Mouse (Mus musculus): ENCODE measurements around the gene Oasl1. TPM values are rescaled to one million over a fixed set of nuclear protein-coding genes. Genes with fewer than 3 reads are reported as not detected.
A peak's percentile ranks its signal among the peaks of the same experiment; 100 is the strongest.

Oasl1 gene
- polyA plus RNA-seq, 1 experiment from 2014 or later: not detected

GRCm38 (mm10) chr5:114978888-114979249 lies 55.8 kb downstream of the Oasl1 start:
- Histone ChIP-seq H3K36me3 (no peaks in the 10 kb centered on the region), H3K27me3 (ENCODE audit: low read depth, poor library complexity, severe bottlenecking) (no peaks in the 10 kb centered on the region), H3K4me3 (peak overlapping the region; percentile 56), H3K4me1 (peaks cover 19% of the 10 kb centered on the region), H3K9me3 (replicated peaks) (no peaks in the 10 kb centered on the region), H3K27ac (replicated peaks) (no peak overlapping the region; the same call in 1 of the 2 replicates)
- WGBS: 7% methylated on average over 6 of the region's 6 CpGs
- DNase-seq (ENCODE audit: low spot score): peak; percentile 44

- H3K36me3 ChIP-seq: no peaks in the 10 kb centered on the region
- peaks cover 19% of the 10 kb centered on the region for H3K4me1 ChIP-seq
- DNase-seq (ENCODE audit: low spot score): peak; percentile 75
- WGBS: 7% methylated on average over 32 of the region's 32 CpGs
- H3K4me3 ChIP-seq: peak overlapping the region; percentile 56
- H3K27me3 ChIP-seq (ENCODE audit: low read depth, poor library complexity, severe bottlenecking): no peaks in the 10 kb centered on the region
- no peaks in the 10 kb centered on the region for H3K9me3 ChIP-seq (replicated peaks)
- peak overlapping the region; percentile 61 for H3K27ac ChIP-seq (replicated peaks)
Observed at GRCm38 (mm10) chr5:114979250-114980121, 56.4 kb downstream of the Oasl1 start.

- H3K27me3 ChIP-seq (ENCODE audit: low read depth, poor library complexity, severe bottlenecking): no peaks in the 10 kb centered on the region
- peaks cover 19% of the 10 kb centered on the region for H3K4me1 ChIP-seq
- no peaks in the 10 kb centered on the region for H3K36me3 ChIP-seq
- peak; percentile 25 for DNase-seq (ENCODE audit: low spot score)
- H3K4me3 ChIP-seq: peak overlapping the region; percentile 56
- no peaks in the 10 kb centered on the region for H3K9me3 ChIP-seq (replicated peaks)
- H3K27ac ChIP-seq (replicated peaks): peak overlapping the region; percentile 61
- 22% methylated on average over 16 of the region's 16 CpGs for WGBS
Observed at GRCm38 (mm10) chr5:114980122-114980748, 57.2 kb downstream of the Oasl1 start.

GRCm38 (mm10) chr5:114982001-114982400 lies 59.0 kb downstream of the Oasl1 start:
- 61% methylated on average over 15 of the region's 15 CpGs for WGBS
- no peak overlapping the region for H3K4me3 ChIP-seq
- DNase-seq (ENCODE audit: low spot score): no peak
- no peaks in the 10 kb centered on the region for H3K36me3 ChIP-seq
- peaks cover 19% of the 10 kb centered on the region for H3K4me1 ChIP-seq
- no peaks in the 10 kb centered on the region for H3K9me3 ChIP-seq (replicated peaks)
- H3K27me3 ChIP-seq (ENCODE audit: low read depth, poor library complexity, severe bottlenecking): no peaks in the 10 kb centered on the region
- no peak overlapping the region for H3K27ac ChIP-seq (replicated peaks)

GRCm38 (mm10) chr5:114985074-114985473 lies 62.0 kb downstream of the Oasl1 start:
- H3K36me3 ChIP-seq: no peaks in the 10 kb centered on the region
- no peaks in the 10 kb centered on the region for H3K9me3 ChIP-seq (replicated peaks)
- no peak overlapping the region for H3K4me3 ChIP-seq
- H3K27me3 ChIP-seq (ENCODE audit: low read depth, poor library complexity, severe bottlenecking): no peaks in the 10 kb centered on the region
- no peak for DNase-seq (ENCODE audit: low spot score)
- peaks cover 5% of the 10 kb centered on the region for H3K4me1 ChIP-seq
- H3K27ac ChIP-seq (replicated peaks): no peak overlapping the region

Other genes with a start within 250 kb of the Oasl1 start
- 81.8 and 83.0 TPM in 2 replicates for gene Gltp, start 232.3 kb upstream of the Oasl1 start, polyA plus RNA-seq (2016; fragmentation: Nextera tagmentation; extraction: Ambion mirVana)
- 19.4 and 22.0 TPM in 2 replicates for gene Tchp, start 215.5 kb upstream of the Oasl1 start, polyA plus RNA-seq (2016; fragmentation: Nextera tagmentation; extraction: Ambion mirVana)
- 50.1 and 54.0 TPM in 2 replicates for gene Ankrd13a, start 148.6 kb upstream of the Oasl1 start, polyA plus RNA-seq (2016; fragmentation: Nextera tagmentation; extraction: Ambion mirVana)
- 34.4 and 38.1 TPM in 2 replicates for gene Git2, start 147.7 kb upstream of the Oasl1 start, polyA plus RNA-seq (2016; fragmentation: Nextera tagmentation; extraction: Ambion mirVana)
- 133 and 143 TPM in 2 replicates for gene 1500011B03Rik, start 99.8 kb upstream of the Oasl1 start, polyA plus RNA-seq (2016; fragmentation: Nextera tagmentation; extraction: Ambion mirVana)
- not detected in 2 replicates for gene 4930519G04Rik, start 69.6 kb upstream of the Oasl1 start, polyA plus RNA-seq (2016; fragmentation: Nextera tagmentation; extraction: Ambion mirVana)
- gene Gm9936, start 64.6 kb upstream of the Oasl1 start, polyA plus RNA-seq (2016; fragmentation: Nextera tagmentation; extraction: Ambion mirVana): 0.16 and 0.57 TPM in 2 replicates
- 0.54 and 0.88 TPM in 2 replicates for gene Oasl2, start 26.3 kb upstream of the Oasl1 start, polyA plus RNA-seq (2016; fragmentation: Nextera tagmentation; extraction: Ambion mirVana)
- gene 2210016L21Rik, start 18.9 kb downstream of the Oasl1 start, polyA plus RNA-seq (2016; fragmentation: Nextera tagmentation; extraction: Ambion mirVana): 48.7 and 50.3 TPM in 2 replicates
- gene Hnf1a, start 47.9 kb downstream of the Oasl1 start, polyA plus RNA-seq (2016; fragmentation: Nextera tagmentation; extraction: Ambion mirVana): 0.06 TPM in 1 of 2 replicates, not detected in the other
- gene Sppl3, start 87.9 kb downstream of the Oasl1 start, polyA plus RNA-seq (2016; fragmentation: Nextera tagmentation; extraction: Ambion mirVana): 11.5 and 12.0 TPM in 2 replicates
- 23.5 and 25.4 TPM in 2 replicates for gene Gm10401, start 175.1 kb downstream of the Oasl1 start, polyA plus RNA-seq (2016; fragmentation: Nextera tagmentation; extraction: Ambion mirVana)
- gene Acads, start 196.1 kb downstream of the Oasl1 start, polyA plus RNA-seq (2016; fragmentation: Nextera tagmentation; extraction: Ambion mirVana): 60.0 and 65.2 TPM in 2 replicates
- gene Unc119b, start 211.7 kb downstream of the Oasl1 start, polyA plus RNA-seq (2016; fragmentation: Nextera tagmentation; extraction: Ambion mirVana): 66.7 and 68.7 TPM in 2 replicates
- 56.5 and 69.5 TPM in 2 replicates for gene Mlec, start 234.9 kb downstream of the Oasl1 start, polyA plus RNA-seq (2016; fragmentation: Nextera tagmentation; extraction: Ambion mirVana)